Mouse (Mus musculus): ENCODE measurements around the gene Gimap9.

The Gimap9 gene

GRCm38 (mm10) chr6:48692962-48693361 is 17.0 kb downstream of the Gimap9 start:
- no peak for DNase-seq (ENCODE audit: low spot score)

GRCm38 (mm10) chr6:48696830-48697554 is 21.1 kb downstream of the Gimap9 start:
- DNase-seq (ENCODE audit: low spot score), result no peak

GRCm38 (mm10) chr6:48697555-48697930 is 21.6 kb downstream of the Gimap9 start:
- no peak for DNase-seq (ENCODE audit: low spot score)

GRCm38 (mm10) chr6:48698066-48698856 is 22.3 kb downstream of the Gimap9 start:
- DNase-seq (ENCODE audit: low spot score), result no peak

- no peak for DNase-seq (ENCODE audit: low spot score)
Measured at GRCm38 (mm10) chr6:48698888-48699287, 23.0 kb downstream of the Gimap9 start.

GRCm38 (mm10) chr6:48700251-48701075 is 24.5 kb downstream of the Gimap9 start:
- no peak for DNase-seq (ENCODE audit: low spot score)

- no peak for DNase-seq (ENCODE audit: low spot score)
Measured at GRCm38 (mm10) chr6:48702146-48702545, 26.2 kb downstream of the Gimap9 start.

GRCm38 (mm10) chr6:48702601-48703000 is 26.7 kb downstream of the Gimap9 start:
- no peak for DNase-seq (ENCODE audit: low spot score)

- DNase-seq (ENCODE audit: low spot score), result no peak
Measured at GRCm38 (mm10) chr6:48704146-48704545, 28.2 kb downstream of the Gimap9 start.

GRCm38 (mm10) chr6:48706130-48706529 is 30.2 kb downstream of the Gimap9 start:
- DNase-seq (ENCODE audit: low spot score), result no peak

- no peak for DNase-seq (ENCODE audit: low spot score)
Measured at GRCm38 (mm10) chr6:48718455-48718854, 42.5 kb downstream of the Gimap9 start, which contains the start of the genes Gm28053 and Gimap7. Gene Gm28053, plus strand, starts transcription at chr6:48718607. Gene Gimap7, plus strand, starts transcription at chr6:48718621.

GRCm38 (mm10) chr6:48720326-48720725 is 44.4 kb downstream of the Gimap9 start:
- DNase-seq (ENCODE audit: low spot score), result no peak

GRCm38 (mm10) chr6:48723468-48723867 is 47.5 kb downstream of the Gimap9 start:
- no peak for DNase-seq (ENCODE audit: low spot score)

- DNase-seq (ENCODE audit: low spot score), result no peak
Measured at GRCm38 (mm10) chr6:48725476-48725875, 49.5 kb downstream of the Gimap9 start.

- no peak for DNase-seq (ENCODE audit: low spot score)
Measured at GRCm38 (mm10) chr6:48727761-48728160, 51.8 kb downstream of the Gimap9 start.
